8 mouse cellular contexts compared by ENCODE assay signal in the genomic region with DNA sequence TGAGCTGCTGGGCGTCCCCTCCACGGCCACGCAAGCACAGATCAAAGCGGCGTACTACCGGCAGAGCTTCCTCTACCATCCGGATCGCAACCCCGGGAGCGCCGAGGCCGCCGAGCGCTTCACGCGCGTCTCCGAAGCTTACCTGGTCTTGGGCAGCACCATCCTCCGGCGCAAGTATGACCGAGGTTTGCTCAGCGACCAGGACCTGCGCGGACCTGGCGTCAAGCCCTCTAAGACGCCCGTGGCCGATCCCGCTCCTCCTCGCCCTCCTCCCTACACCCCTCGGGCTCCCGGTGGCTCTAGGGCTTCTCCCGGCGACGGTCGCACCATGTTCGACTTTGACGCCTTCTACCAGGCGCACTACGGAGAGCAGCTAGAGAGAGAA. TPM values are rescaled to one million over a fixed set of nuclear protein-coding genes. Genes with fewer than 3 reads are reported as not detected.
A peak's percentile ranks its signal among the peaks of the same experiment; 100 is the strongest.
DNase-seq lines count a peak whose midpoint lies in the region; ATAC-seq and TF ChIP-seq lines count a peak whose summit lies in the region.

No protein-coding gene starts in this region.

- peak; percentile 46 for ATAC-seq in heart, embryonic 12.5 days (ENCODE audit: insufficient number of reproducible peaks, low FRiP score)
- ATAC-seq in forebrain, embryonic 13.5 days: peak; percentile 60
- peak; percentile 64 for ATAC-seq in liver, embryonic 15.5 days (ENCODE audit: insufficient read depth)

- peak overlapping the region; percentile 94 for H3K4me3 ChIP-seq in heart, embryonic 12.5 days
- H3K4me3 ChIP-seq in ES-E14 (ENCODE audit: insufficient read depth in 1 of 2, low read depth in 1 of 2, low read length in 2 of 2, poor library complexity in 1 of 2, severe bottlenecking in 1 of 2): peak overlapping the region; percentile 81 to 99
- H3K4me3 ChIP-seq in forebrain, embryonic 13.5 days: peak overlapping the region; percentile 94
- peak overlapping the region; percentile 94 for H3K4me3 ChIP-seq in liver, embryonic 15.5 days (replicated peaks)

- intact Hi-C loops in left cerebral cortex, postnatal 14 days (cut with DNase I): loop anchor here (5.0 kb wide), 1 partner anchor 42 kb away; a partner anchor contains a TSS

- in situ Hi-C loops in ES-E14 (cut with MboI; ENCODE audit: low sequenced_read_pairs in 2 of 2, unreplicated experiment in 2 of 2): no loop called here

- H3K36me3 ChIP-seq in heart, embryonic 12.5 days: peaks cover 53% of the 10 kb centered on the region
- peaks cover 12% of the 10 kb centered on the region for H3K36me3 ChIP-seq in ES-E14 (ENCODE audit: control insufficient read depth, insufficient read depth, low read length, poor library complexity, severe bottlenecking)
- H3K36me3 ChIP-seq in forebrain, embryonic 13.5 days (ENCODE audit: poor library complexity, severe bottlenecking): peaks cover 50% of the 10 kb centered on the region
- peaks cover 37% of the 10 kb centered on the region for H3K36me3 ChIP-seq in liver, embryonic 15.5 days (replicated peaks)

- peak overlapping the region; percentile 94 for H3K4me2 ChIP-seq in heart, embryonic 12.5 days
- peak overlapping the region; percentile 97 for H3K4me2 ChIP-seq in forebrain, embryonic 13.5 days
- peak overlapping the region; percentile 97 for H3K4me2 ChIP-seq in liver, embryonic 15.5 days

- DNase-seq in heart, adult 8-10 months (ENCODE audit: low spot score): no peak
- DNase-seq in ES-E14 (ENCODE audit: low read depth, low spot score): no peak
- DNase-seq in left cerebral cortex, postnatal 14 days (ENCODE audit: low spot score in 2 of 2): no peak
- DNase-seq in kidney, postnatal 25 days: no peak
- no peak for DNase-seq in layer of hippocampus, adult 8-10 months (ENCODE audit: low spot score in 2 of 2)

- H3K4me1 ChIP-seq in heart, embryonic 12.5 days (replicated peaks): peaks cover 21% of the 10 kb centered on the region
- H3K4me1 ChIP-seq in ES-E14 (ENCODE audit: control insufficient read depth in 2 of 2, insufficient read depth in 2 of 2, low read length in 2 of 2, poor library complexity in 1 of 2): 0 out of 4 replicates have a peak, but pooled peaks cover 0 to 2% of the 10 kb centered on the region in 2 experiments
- peaks cover 24% of the 10 kb centered on the region for H3K4me1 ChIP-seq in forebrain, embryonic 13.5 days
- peaks cover 28% of the 10 kb centered on the region for H3K4me1 ChIP-seq in liver, embryonic 15.5 days (replicated peaks)

- H3K27ac ChIP-seq in heart, embryonic 12.5 days (ENCODE audit: poor library complexity, severe bottlenecking): no peak overlapping the region
- no peak overlapping the region for H3K27ac ChIP-seq in ES-E14 (ENCODE audit: insufficient read depth, low read depth, low read length, poor library complexity, severe bottlenecking)
- peak overlapping the region; percentile 51; the same call in 1 of the 2 replicates for H3K27ac ChIP-seq in forebrain, embryonic 13.5 days
- H3K27ac ChIP-seq in liver, embryonic 15.5 days (replicated peaks): peak overlapping the region; percentile 66

- H3K27me3 ChIP-seq in heart, embryonic 12.5 days (replicated peaks): no peaks in the 10 kb centered on the region
- no peaks in the 10 kb centered on the region for H3K27me3 ChIP-seq in forebrain, embryonic 13.5 days
- no peaks in the 10 kb centered on the region for H3K27me3 ChIP-seq in liver, embryonic 15.5 days

- H3K9ac ChIP-seq in heart, embryonic 12.5 days: peak overlapping the region; percentile 91
- peak overlapping the region; percentile 80 for H3K9ac ChIP-seq in ES-E14 (ENCODE audit: insufficient read depth, low read depth, low read length, poor library complexity, severe bottlenecking)
- peak overlapping the region; percentile 91 for H3K9ac ChIP-seq in forebrain, embryonic 13.5 days
- H3K9ac ChIP-seq in liver, embryonic 15.5 days: peak overlapping the region; percentile 86

- under 1% methylated on average over 40 of the region's 40 CpGs for WGBS in heart, embryonic 12.5 days
- under 1% methylated on average over 40 of the region's 40 CpGs for WGBS in forebrain, embryonic 13.5 days
- WGBS in liver, embryonic 15.5 days (ENCODE audit: insufficient replicate concordance): 0% methylated on average over 40 of the region's 40 CpGs

- no peaks in the 10 kb centered on the region for H3K9me3 ChIP-seq in heart, embryonic 12.5 days (replicated peaks)
- no peaks in the 10 kb centered on the region for H3K9me3 ChIP-seq in ES-E14 (ENCODE audit: control insufficient read depth, insufficient read depth, low read depth, low read length)
- no peaks in the 10 kb centered on the region for H3K9me3 ChIP-seq in forebrain, embryonic 13.5 days (replicated peaks)
- H3K9me3 ChIP-seq in liver, embryonic 15.5 days (replicated peaks): no peaks in the 10 kb centered on the region

TF ChIP-seq in ES-E14, 5 proteins besides CTCF, POLR2A, EP300 and RAD21:
- no peak for TF ChIP-seq ZNF384 (IDR thresholded peaks at IDR 0.05; ENCODE audit: low read depth, low read length)
- TF ChIP-seq CHD2 (IDR thresholded peaks at IDR 0.05; ENCODE audit: low read depth, low read length): no peak
- no peak for TF ChIP-seq MAFK (IDR thresholded peaks at IDR 0.05; ENCODE audit: insufficient read depth, low read depth, low read length)
- no peak for TF ChIP-seq ZC3H11A (IDR thresholded peaks at IDR 0.05; ENCODE audit: borderline replicate concordance, low read depth, low read length)
- TF ChIP-seq HCFC1 (IDR thresholded peaks at IDR 0.05; ENCODE audit: borderline replicate concordance, insufficient read depth, low read length): no peak

RNA-seq across cellular contexts. Expression of a gene that starts 0.4 kb away (rescaled TPM):
- 25.0 and 28.4 TPM in 2 replicates for polyA plus RNA-seq in heart, embryonic 12.5 days (2016; fragmentation: Nextera tagmentation; extraction: Ambion mirVana)
- 10 to 100 TPM; 43.8 to 49.3 (median 45.5) TPM for total RNA-seq in heart, adult 8-10 months (2022)
- 6.2 and 8.3 TPM in 2 replicates for total RNA-seq in ES-E14 (2012; rRNA removed)
- polyA plus RNA-seq in forebrain, embryonic 13.5 days (2015; fragmentation: Nextera tagmentation; extraction: Ambion mirVana): 31.3 and 33.8 TPM in 2 replicates
- polyA plus RNA-seq in liver, embryonic 15.5 days (2015; fragmentation: Nextera tagmentation; extraction: Ambion mirVana): 14.3 and 14.9 TPM in 2 replicates
- total RNA-seq in left cerebral cortex, postnatal 14 days (2021): 10 to 100 TPM; 41.6 to 42.9 TPM
- 10 to 100 TPM; 36.5 to 43.4 (median 38.6) TPM for total RNA-seq in layer of hippocampus, adult 8-10 months (2022)

RNA-seq across cellular contexts. Expression of a gene that starts 0.4 kb away (rescaled TPM):
- 63.6 and 68.5 TPM in 2 replicates for polyA plus RNA-seq in heart, embryonic 12.5 days (2016; fragmentation: Nextera tagmentation; extraction: Ambion mirVana)
- total RNA-seq in heart, adult 8-10 months (2022): 10 to 100 TPM; 18.0 to 31.3 (median 23.7) TPM
- total RNA-seq in ES-E14 (2012; rRNA removed): 110 and 112 TPM in 2 replicates
- polyA plus RNA-seq in forebrain, embryonic 13.5 days (2015; fragmentation: Nextera tagmentation; extraction: Ambion mirVana): 101 and 112 TPM in 2 replicates
- polyA plus RNA-seq in liver, embryonic 15.5 days (2015; fragmentation: Nextera tagmentation; extraction: Ambion mirVana): 52.7 and 56.4 TPM in 2 replicates
- total RNA-seq in left cerebral cortex, postnatal 14 days (2021): 10 to 100 TPM; 34.0 to 55.7 TPM
- total RNA-seq in layer of hippocampus, adult 8-10 months (2022): 10 to 100 TPM; 46.6 to 64.1 (median 52.9) TPM

RNA-seq across cellular contexts. Expression of a gene that starts 13.7 kb away (rescaled TPM):
- 4.4 and 4.7 TPM in 2 replicates for polyA plus RNA-seq in heart, embryonic 12.5 days (2016; fragmentation: Nextera tagmentation; extraction: Ambion mirVana)
- under 1 TPM; 0.37 to 0.57 (median 0.47) TPM for total RNA-seq in heart, adult 8-10 months (2022)
- 2.0 and 3.0 TPM in 2 replicates for total RNA-seq in ES-E14 (2012; rRNA removed)
- 17.8 and 19.1 TPM in 2 replicates for polyA plus RNA-seq in forebrain, embryonic 13.5 days (2015; fragmentation: Nextera tagmentation; extraction: Ambion mirVana)
- 0.13 and 0.30 TPM in 2 replicates for polyA plus RNA-seq in liver, embryonic 15.5 days (2015; fragmentation: Nextera tagmentation; extraction: Ambion mirVana)
- 10 to 100 TPM; 23.6 to 30.9 TPM for total RNA-seq in left cerebral cortex, postnatal 14 days (2021)
- total RNA-seq in layer of hippocampus, adult 8-10 months (2022): 10 to 100 TPM; 26.0 to 29.5 (median 28.7) TPM

RNA-seq across cellular contexts. Expression of a gene that starts 25.3 kb away (rescaled TPM):
- 0.59 and 1.0 TPM in 2 replicates for polyA plus RNA-seq in heart, embryonic 12.5 days (2016; fragmentation: Nextera tagmentation; extraction: Ambion mirVana)
- total RNA-seq in heart, adult 8-10 months (2022): 10 to 100 TPM; 18.0 to 39.9 (median 21.3) TPM
- total RNA-seq in ES-E14 (2012; rRNA removed): 7.6 and 11.7 TPM in 2 replicates
- polyA plus RNA-seq in forebrain, embryonic 13.5 days (2015; fragmentation: Nextera tagmentation; extraction: Ambion mirVana): 1.4 and 1.6 TPM in 2 replicates
- polyA plus RNA-seq in liver, embryonic 15.5 days (2015; fragmentation: Nextera tagmentation; extraction: Ambion mirVana): 9.6 and 11.9 TPM in 2 replicates
- 1 to 10 TPM; 4.0 to 4.5 TPM for total RNA-seq in left cerebral cortex, postnatal 14 days (2021)
- 10 to 100 TPM in 2 of 4 experiments, 1 to 10 TPM in 2; 4.5 to 17.6 (median 11.8) TPM for total RNA-seq in layer of hippocampus, adult 8-10 months (2022)

RNA-seq across cellular contexts. Expression of a gene that starts 41.1 kb away (rescaled TPM):
- polyA plus RNA-seq in heart, embryonic 12.5 days (2016; fragmentation: Nextera tagmentation; extraction: Ambion mirVana): 12.1 and 13.3 TPM in 2 replicates
- total RNA-seq in heart, adult 8-10 months (2022): 1 to 10 TPM in 3 of 4 experiments, under 1 TPM in 1; 0.88 to 2.4 (median 1.2) TPM
- total RNA-seq in ES-E14 (2012; rRNA removed): 9.5 and 14.6 TPM in 2 replicates
- 34.1 and 38.7 TPM in 2 replicates for polyA plus RNA-seq in forebrain, embryonic 13.5 days (2015; fragmentation: Nextera tagmentation; extraction: Ambion mirVana)
- 1.1 and 1.3 TPM in 2 replicates for polyA plus RNA-seq in liver, embryonic 15.5 days (2015; fragmentation: Nextera tagmentation; extraction: Ambion mirVana)
- total RNA-seq in left cerebral cortex, postnatal 14 days (2021): 100 to 1,000 TPM; 413 to 473 TPM
- total RNA-seq in layer of hippocampus, adult 8-10 months (2022): 10 to 100 TPM; 84.7 to 93.8 (median 89.2) TPM

Comparison
In these comparisons a context has a peak if more than half of its experiments do, and no peak if none do; other contexts are left out.
1. H3K27ac ChIP-seq: peak in forebrain, embryonic 13.5 days (single experiment) and liver, embryonic 15.5 days (single experiment); none in heart, embryonic 12.5 days (single experiment) and ES-E14 (single experiment).
2. Peak in every context shown above with its lines, with median percentiles within 50 percentile points of each other: ATAC-seq, H3K4me2 ChIP-seq, H3K4me3 ChIP-seq and H3K9ac ChIP-seq.